25 mouse cellular contexts compared by ENCODE assay signal in genomic region chr9:66171275-66171921, GRCm38 (mm10). TPM values are rescaled to one million over a fixed set of nuclear protein-coding genes. Genes with fewer than 3 reads are reported as not detected.
DNase-seq lines count a peak whose midpoint lies in the region; ATAC-seq and TF ChIP-seq lines count a peak whose summit lies in the region.
"Had no signal": no experiment of that assay in that cellular context is flagged by ENCODE, and none has a peak within 500 bp of the region (broad histone marks: within the 10 kb centered on the region; RNA-seq: fewer than 3 reads in every experiment).

No protein-coding gene starts in this region.

- H3K4me3 ChIP-seq in heart, embryonic 13.5 days: no peak overlapping the region
- no peak overlapping the region for H3K4me3 ChIP-seq in heart, adult 2 months
- no peak overlapping the region for H3K4me3 ChIP-seq in lung, embryonic 15.5 days
- H3K4me3 ChIP-seq in lung, postnatal 0 days (ENCODE audit: low read depth, low read length): no peak overlapping the region
- no peak overlapping the region for H3K4me3 ChIP-seq in cerebellum, adult 2 months (replicated peaks; ENCODE audit: insufficient read depth, low read depth, low read length)
- H3K4me3 ChIP-seq: erythroblast, embryonic 14.5 days; forebrain, embryonic 13.5 days; limb, embryonic 12.5 days; myocyte; neural tube, embryonic 13.5 days had no signal

- no peak overlapping the region for H3K4me2 ChIP-seq in heart, embryonic 13.5 days
- H3K4me2 ChIP-seq in lung, embryonic 15.5 days: no peak overlapping the region
- H3K4me2 ChIP-seq in lung, postnatal 0 days (replicated peaks; ENCODE audit: low read depth, low read length): no peak overlapping the region
- H3K4me2 ChIP-seq: forebrain, embryonic 13.5 days; hindbrain, embryonic 14.5 days; limb, embryonic 12.5 days; neural tube, embryonic 13.5 days had no signal

- TF ChIP-seq EP300 in heart, adult 2 months (IDR thresholded peaks at IDR 0.05; ENCODE audit: insufficient read depth, low read depth, low read length): no peak
- peak; percentile 99 for TF ChIP-seq EP300 in lung, postnatal 0 days (IDR thresholded peaks at IDR 0.05)

- TF ChIP-seq CTCF in heart, adult 2 months (IDR thresholded peaks at IDR 0.05): no peak
- TF ChIP-seq CTCF in lung, postnatal 0 days (IDR thresholded peaks at IDR 0.05): no peak
- no peak for TF ChIP-seq CTCF in cerebellum, adult 2 months (IDR thresholded peaks at IDR 0.05; ENCODE audit: borderline replicate concordance, insufficient read depth, low read depth, low read length)

- H3K27me3 ChIP-seq in heart, embryonic 13.5 days (replicated peaks): no peaks in the 10 kb centered on the region
- no peaks in the 10 kb centered on the region for H3K27me3 ChIP-seq in heart, adult 2 months (ENCODE audit: control insufficient read depth, insufficient read depth, low read length)
- H3K27me3 ChIP-seq in lung, embryonic 15.5 days: 0 out of 2 replicates have a peak, but pooled peaks cover 4% of the 10 kb centered on the region
- no peaks in the 10 kb centered on the region for H3K27me3 ChIP-seq in lung, postnatal 0 days (replicated peaks; ENCODE audit: insufficient read depth, low read length)
- H3K27me3 ChIP-seq in cerebellum, adult 2 months (ENCODE audit: control insufficient read depth, insufficient read depth, low read length): no peaks in the 10 kb centered on the region
- H3K27me3 ChIP-seq: forebrain, embryonic 13.5 days; limb, embryonic 12.5 days; neural tube, embryonic 13.5 days; Patski had no signal

- no peaks in the 10 kb centered on the region for H3K36me3 ChIP-seq in heart, embryonic 13.5 days
- no peaks in the 10 kb centered on the region for H3K36me3 ChIP-seq in heart, adult 2 months (ENCODE audit: control insufficient read depth, insufficient read depth, low read length)
- no peaks in the 10 kb centered on the region for H3K36me3 ChIP-seq in lung, embryonic 15.5 days
- H3K36me3 ChIP-seq in lung, postnatal 0 days (ENCODE audit: insufficient read depth, low read length): no peaks in the 10 kb centered on the region
- H3K36me3 ChIP-seq: limb, embryonic 12.5 days; neural tube, embryonic 13.5 days had no signal

- TF ChIP-seq POLR2A in heart, adult 2 months (IDR thresholded peaks at IDR 0.05; ENCODE audit: insufficient read depth, low read depth, low read length): no peak
- no peak for TF ChIP-seq POLR2A in cerebellum, adult 2 months (IDR thresholded peaks at IDR 0.05; ENCODE audit: borderline replicate concordance, insufficient read depth, low read length)

- 55% methylated on average over 12 of the region's 12 CpGs for WGBS in heart, embryonic 13.5 days
- 70% methylated on average over 12 of the region's 12 CpGs for WGBS in heart, adult 2 months
- WGBS in lung, embryonic 15.5 days: 53% methylated on average over 12 of the region's 12 CpGs
- WGBS in lung, postnatal 0 days: 55% methylated on average over 12 of the region's 12 CpGs
- WGBS in cerebellum, adult 2 months: 73% methylated on average over 12 of the region's 12 CpGs

- no peak for DNase-seq in heart, adult 2 months
- DNase-seq in lung, postnatal 14 days: no peak
- DNase-seq in brain, adult 2 months (ENCODE audit: low read depth, low spot score): peak; percentile 6
- peak; percentile 81 for DNase-seq in lung, postnatal 0 days (ENCODE audit: low spot score)
- no peak for DNase-seq in cerebellum, adult 2 months
- DNase-seq: adrenal gland, postnatal 10 days; cerebellum, adult 11 months; cerebellum, adult 9-11 months; gastrocnemius, postnatal 10 days; heart, postnatal 4 days; kidney, adult 11 months; kidney, postnatal 14 days; liver, postnatal 0 days; thymus, postnatal 4 days had no signal

- ATAC-seq in heart, embryonic 13.5 days (ENCODE audit: extremely low read depth, insufficient number of reproducible peaks, low FRiP score, low TSS enrichment): no peak
- ATAC-seq in lung, embryonic 15.5 days (ENCODE audit: borderline replicate concordance, extremely low read depth, low FRiP score, low TSS enrichment): 0 out of 2 replicates have a peak, but pooled peaks have one; percentile 19
- peak; percentile 76 for ATAC-seq in lung, postnatal 0 days
- ATAC-seq: forebrain, embryonic 13.5 days; inflammation-experienced regulatory T-cells, adult 6 months; liver, postnatal 0 days; midbrain, embryonic 16.5 days; Patski had no signal

- H3K9ac ChIP-seq in heart, embryonic 13.5 days: no peak overlapping the region
- H3K9ac ChIP-seq in heart, adult 2 months (ENCODE audit: low read depth, low read length): no peak overlapping the region
- H3K9ac ChIP-seq in lung, embryonic 15.5 days: no peak overlapping the region
- no peak overlapping the region for H3K9ac ChIP-seq in lung, postnatal 0 days (replicated peaks; ENCODE audit: low read depth)
- H3K9ac ChIP-seq: forebrain, embryonic 13.5 days; hindbrain, embryonic 14.5 days; limb, embryonic 12.5 days; liver, postnatal 0 days had no signal

- H3K79me2 ChIP-seq in heart, adult 2 months (replicated peaks; ENCODE audit: control insufficient read depth, insufficient read depth, low read length): no peaks in the 10 kb centered on the region

- H3K9me3 ChIP-seq in heart, embryonic 13.5 days: no peaks in the 10 kb centered on the region
- no peaks in the 10 kb centered on the region for H3K9me3 ChIP-seq in lung, embryonic 15.5 days
- no peaks in the 10 kb centered on the region for H3K9me3 ChIP-seq in lung, postnatal 0 days (ENCODE audit: low read length)
- H3K9me3 ChIP-seq: forebrain, embryonic 13.5 days; limb, embryonic 12.5 days; neural tube, embryonic 13.5 days had no signal

- H3K4me1 ChIP-seq in heart, embryonic 13.5 days: peaks cover 41% of the 10 kb centered on the region
- H3K4me1 ChIP-seq in heart, adult 2 months (ENCODE audit: control insufficient read depth, insufficient read depth, low read length): no peaks in the 10 kb centered on the region
- peaks cover 24% of the 10 kb centered on the region for H3K4me1 ChIP-seq in lung, embryonic 15.5 days
- peaks cover 3% of the 10 kb centered on the region; the same call in 1 of the 2 replicates for H3K4me1 ChIP-seq in lung, postnatal 0 days (ENCODE audit: insufficient read depth, low read depth, low read length)
- no peaks in the 10 kb centered on the region for H3K4me1 ChIP-seq in cerebellum, adult 2 months (ENCODE audit: control insufficient read depth, insufficient read depth, low read length)

- intact Hi-C loops in heart, adult 2 months (cut with DNase I): no loop called here

- H3K27ac ChIP-seq in heart, embryonic 13.5 days (replicated peaks): 0 out of 2 replicates have a peak overlapping the region, but pooled peaks have one; percentile 0
- no peak overlapping the region for H3K27ac ChIP-seq in heart, adult 2 months
- H3K27ac ChIP-seq in lung, embryonic 15.5 days: peak overlapping the region; percentile 73
- peak overlapping the region; percentile 60 for H3K27ac ChIP-seq in lung, postnatal 0 days (ENCODE audit: low read length)
- no peak overlapping the region for H3K27ac ChIP-seq in cerebellum, adult 2 months (ENCODE audit: insufficient read depth, low read length)
- H3K27ac ChIP-seq: hindbrain, embryonic 14.5 days; limb, embryonic 12.5 days had no signal

RNA-seq across cellular contexts. Expression of gene Dapk2, which starts 13.4 kb away (rescaled TPM):
- 4.5 and 4.6 TPM in 2 replicates for polyA plus RNA-seq in heart, embryonic 13.5 days (2015; fragmentation: Nextera tagmentation; extraction: Ambion mirVana)
- total RNA-seq in heart, adult 2 months (2021): 1 to 10 TPM; 5.8 TPM
- 5.6 and 8.5 TPM in 2 replicates for polyA plus RNA-seq in heart, adult 2 months (2012; rRNA removed)
- polyA plus RNA-seq in lung, embryonic 15.5 days (2015; fragmentation: Nextera tagmentation; extraction: Ambion mirVana): 14.9 and 16.8 TPM in 2 replicates
- 60.9 and 66.6 TPM in 2 replicates for polyA plus RNA-seq in lung, postnatal 0 days (2015; fragmentation: Nextera tagmentation; extraction: Ambion mirVana)
- 3.6 and 3.8 TPM in 2 replicates for polyA plus RNA-seq in cerebellum, adult 2 months (2012; rRNA removed)

RNA-seq across cellular contexts. Expression of gene Ciao2a, which starts 45.0 kb away (rescaled TPM):
- 152 and 172 TPM in 2 replicates for polyA plus RNA-seq in heart, embryonic 13.5 days (2015; fragmentation: Nextera tagmentation; extraction: Ambion mirVana)
- total RNA-seq in heart, adult 2 months (2021): 10 to 100 TPM; 59.7 to 68.1 TPM
- polyA plus RNA-seq in heart, adult 2 months (2012; rRNA removed): 19.5 and 31.2 TPM in 2 replicates
- polyA plus RNA-seq in lung, embryonic 15.5 days (2015; fragmentation: Nextera tagmentation; extraction: Ambion mirVana): 148 and 149 TPM in 2 replicates
- 110 and 111 TPM in 2 replicates for polyA plus RNA-seq in lung, postnatal 0 days (2015; fragmentation: Nextera tagmentation; extraction: Ambion mirVana)
- polyA plus RNA-seq in cerebellum, adult 2 months (2012; rRNA removed): 24.3 and 25.9 TPM in 2 replicates

RNA-seq across cellular contexts. Expression of gene Snx1, which starts 45.0 kb away (rescaled TPM):
- polyA plus RNA-seq in heart, embryonic 13.5 days (2015; fragmentation: Nextera tagmentation; extraction: Ambion mirVana): 59.6 and 65.8 TPM in 2 replicates
- total RNA-seq in heart, adult 2 months (2021): 10 to 100 TPM; 24.8 to 27.6 TPM
- polyA plus RNA-seq in heart, adult 2 months (2012; rRNA removed): 19.2 and 25.2 TPM in 2 replicates
- 117 and 126 TPM in 2 replicates for polyA plus RNA-seq in lung, embryonic 15.5 days (2015; fragmentation: Nextera tagmentation; extraction: Ambion mirVana)
- 108 and 112 TPM in 2 replicates for polyA plus RNA-seq in lung, postnatal 0 days (2015; fragmentation: Nextera tagmentation; extraction: Ambion mirVana)
- polyA plus RNA-seq in cerebellum, adult 2 months (2012; rRNA removed): 111 and 121 TPM in 2 replicates

Comparison
In these comparisons a context has a peak if more than half of its experiments do, and no peak if none do; other contexts are left out.
1. H3K27ac ChIP-seq: peak in heart, embryonic 13.5 days (single experiment), lung, embryonic 15.5 days (single experiment) and lung, postnatal 0 days (single experiment); none in heart, adult 2 months (single experiment) and cerebellum, adult 2 months (single experiment).
2. DNase-seq: peak in brain, adult 2 months (single experiment) and lung, postnatal 0 days (single experiment); none in heart, adult 2 months (0 of 2), lung, postnatal 14 days (single experiment) and cerebellum, adult 2 months (0 of 2).